Mouse (Mus musculus): ENCODE data around the gene Gapvd1.

The Gapvd1 gene

GRCm38 (mm10) chr2:34635249-34636165 is 119.5 kb downstream of the Gapvd1 start:
- no peak for DNase-seq (ENCODE audit: low read depth, low spot score)

GRCm38 (mm10) chr2:34632051-34632450 is 123.0 kb downstream of the Gapvd1 start:
- DNase-seq (ENCODE audit: low read depth, low spot score): no peak

GRCm38 (mm10) chr2:34630445-34630844 is 124.6 kb downstream of the Gapvd1 start:
- no peak for DNase-seq (ENCODE audit: low read depth, low spot score)

GRCm38 (mm10) chr2:34629758-34630157 is 125.3 kb downstream of the Gapvd1 start:
- no peak for DNase-seq (ENCODE audit: low read depth, low spot score)

GRCm38 (mm10) chr2:34628903-34629540 is 126.0 kb downstream of the Gapvd1 start:
- no peak for DNase-seq (ENCODE audit: low read depth, low spot score)

- DNase-seq (ENCODE audit: low read depth, low spot score): no peak
These were observed 127.5 kb downstream of the Gapvd1 start for GRCm38 (mm10) chr2:34627328-34628226.

All from telencephalon, adult 2 months (tissue).